Mouse (Mus musculus): ENCODE data around the gene Nfic. TPM values are rescaled to one million over a fixed set of nuclear protein-coding genes. Genes with fewer than 3 reads are reported as not detected.
A peak's percentile ranks its signal among the peaks of the same experiment; 100 is the strongest.

The Nfic gene
- polyA plus RNA-seq, 1 experiment from 2014 or later, result 29.2 TPM

GRCm38 (mm10) chr10:81421041-81421796 is 34.2 kb downstream of the Nfic start:
- no peak overlapping the region for H3K4me3 ChIP-seq (ENCODE audit: low read depth, low read length)
- peaks cover 16% of the 10 kb centered on the region for H3K27me3 ChIP-seq (replicated peaks; ENCODE audit: control insufficient read depth, insufficient read depth, low read length)
- 81% methylated on average over 4 of the region's 4 CpGs for WGBS
- H3K36me3 ChIP-seq (ENCODE audit: control insufficient read depth, insufficient read depth), result peaks cover 7% of the 10 kb centered on the region; the same call in 1 of the 2 replicates
- no peak for ATAC-seq
- TF ChIP-seq CTCF (IDR thresholded peaks at IDR 0.05; ENCODE audit: low read depth), result no peak
- H3K4me1 ChIP-seq (replicated peaks; ENCODE audit: control insufficient read depth, insufficient read depth, low read length), result no peaks in the 10 kb centered on the region
- H3K9ac ChIP-seq (ENCODE audit: low read depth, low read length), result no peak overlapping the region
- H3K9me3 ChIP-seq (ENCODE audit: control insufficient read depth), result no peaks in the 10 kb centered on the region
- no peak overlapping the region for H3K27ac ChIP-seq (ENCODE audit: low read depth, low read length)
- H3K4me2 ChIP-seq (replicated peaks; ENCODE audit: low read depth), result no peak overlapping the region

GRCm38 (mm10) chr10:81420191-81420767 is 35.2 kb downstream of the Nfic start:
- Histone ChIP-seq H3K27ac (ENCODE audit: low read depth, low read length) (no peak overlapping the region), H3K4me1 (replicated peaks; ENCODE audit: control insufficient read depth, insufficient read depth, low read length) (no peaks in the 10 kb centered on the region), H3K4me2 (replicated peaks; ENCODE audit: low read depth) (no peak overlapping the region), H3K4me3 (ENCODE audit: low read depth, low read length) (no peak overlapping the region), H3K27me3 (replicated peaks; ENCODE audit: control insufficient read depth, insufficient read depth, low read length) (peaks cover 9% of the 10 kb centered on the region), H3K9ac (ENCODE audit: low read depth, low read length) (no peak overlapping the region), H3K36me3 (ENCODE audit: control insufficient read depth, insufficient read depth) (peaks cover 7% of the 10 kb centered on the region; the same call in 1 of the 2 replicates), H3K9me3 (ENCODE audit: control insufficient read depth) (no peaks in the 10 kb centered on the region)
- no peak for TF ChIP-seq CTCF (IDR thresholded peaks at IDR 0.05; ENCODE audit: low read depth)
- no peak for ATAC-seq
- WGBS, result 86% methylated on average over 40 of the region's 40 CpGs

- H3K27me3 ChIP-seq (replicated peaks; ENCODE audit: control insufficient read depth, insufficient read depth, low read length), result peaks cover 6% of the 10 kb centered on the region
- H3K9me3 ChIP-seq (ENCODE audit: control insufficient read depth), result no peaks in the 10 kb centered on the region
- no peak overlapping the region for H3K9ac ChIP-seq (ENCODE audit: low read depth, low read length)
- 92% methylated on average over 10 of the region's 10 CpGs for WGBS
- H3K36me3 ChIP-seq (ENCODE audit: control insufficient read depth, insufficient read depth), result peaks cover 7% of the 10 kb centered on the region; the same call in 1 of the 2 replicates
- H3K4me2 ChIP-seq (replicated peaks; ENCODE audit: low read depth), result no peak overlapping the region
- ATAC-seq, result no peak
- no peak overlapping the region for H3K4me3 ChIP-seq (ENCODE audit: low read depth, low read length)
- H3K4me1 ChIP-seq (replicated peaks; ENCODE audit: control insufficient read depth, insufficient read depth, low read length), result peaks cover 7% of the 10 kb centered on the region; the same call in 1 of the 2 replicates
- no peak overlapping the region for H3K27ac ChIP-seq (ENCODE audit: low read depth, low read length)
- TF ChIP-seq CTCF (IDR thresholded peaks at IDR 0.05; ENCODE audit: low read depth), result no peak
Observed at GRCm38 (mm10) chr10:81419111-81419928, 36.1 kb downstream of the Nfic start.

GRCm38 (mm10) chr10:81418216-81419070 is 37.0 kb downstream of the Nfic start:
- ATAC-seq, result no peak
- H3K4me2 ChIP-seq (replicated peaks; ENCODE audit: low read depth), result no peak overlapping the region
- no peaks in the 10 kb centered on the region for H3K9me3 ChIP-seq (ENCODE audit: control insufficient read depth)
- H3K4me1 ChIP-seq (replicated peaks; ENCODE audit: control insufficient read depth, insufficient read depth, low read length), result peaks cover 10% of the 10 kb centered on the region; the same call in 1 of the 2 replicates
- H3K27ac ChIP-seq (ENCODE audit: low read depth, low read length), result no peak overlapping the region
- peaks cover 7% of the 10 kb centered on the region; the same call in 1 of the 2 replicates for H3K36me3 ChIP-seq (ENCODE audit: control insufficient read depth, insufficient read depth)
- TF ChIP-seq CTCF (IDR thresholded peaks at IDR 0.05; ENCODE audit: low read depth), result no peak
- WGBS, result 70% methylated on average over 11 of the region's 11 CpGs
- H3K9ac ChIP-seq (ENCODE audit: low read depth, low read length), result no peak overlapping the region
- H3K27me3 ChIP-seq (replicated peaks; ENCODE audit: control insufficient read depth, insufficient read depth, low read length), result no peaks in the 10 kb centered on the region
- no peak overlapping the region for H3K4me3 ChIP-seq (ENCODE audit: low read depth, low read length)

GRCm38 (mm10) chr10:81417227-81418215 is 37.9 kb downstream of the Nfic start:
- no peak for ATAC-seq
- Histone ChIP-seq H3K4me2 (replicated peaks; ENCODE audit: low read depth) (peak overlapping the region; percentile 63), H3K4me1 (replicated peaks; ENCODE audit: control insufficient read depth, insufficient read depth, low read length) (peaks cover 10% of the 10 kb centered on the region; the same call in 1 of the 2 replicates), H3K9ac (ENCODE audit: low read depth, low read length) (no peak overlapping the region), H3K27me3 (replicated peaks; ENCODE audit: control insufficient read depth, insufficient read depth, low read length) (no peaks in the 10 kb centered on the region), H3K36me3 (ENCODE audit: control insufficient read depth, insufficient read depth) (peaks cover 7% of the 10 kb centered on the region; the same call in 1 of the 2 replicates), H3K4me3 (ENCODE audit: low read depth, low read length) (peak overlapping the region; percentile 16), H3K9me3 (ENCODE audit: control insufficient read depth) (no peaks in the 10 kb centered on the region), H3K27ac (ENCODE audit: low read depth, low read length) (peak overlapping the region; percentile 50; the same call in 1 of the 2 replicates)
- TF ChIP-seq CTCF (IDR thresholded peaks at IDR 0.05; ENCODE audit: low read depth), result no peak
- 58% methylated on average over 12 of the region's 12 CpGs for WGBS
